Mouse (Mus musculus): ENCODE results near the gene Slc18a3. TPM values are rescaled to one million over a fixed set of nuclear protein-coding genes. Genes with fewer than 3 reads are reported as not detected.
A peak's percentile ranks its signal among the peaks of the same experiment; 100 is the strongest.

Gene Slc18a3
- 30.0 and 33.1 TPM in 2 replicates for polyA plus RNA-seq (2016; fragmentation: Nextera tagmentation; extraction: Ambion mirVana)

GRCm38 (mm10) chr14:32464601-32465505 is at the start of gene Slc18a3:
Gene Slc18a3 (minus strand): TSS chr14:32464850.
- H3K27ac ChIP-seq: no peak within 1 kb of the TSS
- H3K4me1 ChIP-seq: peaks cover 22% of the 10 kb centered on the region
- peak within 1 kb of the TSS; percentile 43; the same call in 1 of the 2 replicates for H3K9ac ChIP-seq
- no peaks in the 10 kb centered on the region for H3K36me3 ChIP-seq
- H3K9me3 ChIP-seq: no peaks in the 10 kb centered on the region
- peak; percentile 27; the same call in 1 of the 2 replicates for ATAC-seq (ENCODE audit: low FRiP score, low read depth)
- H3K4me3 ChIP-seq: peak within 1 kb of the TSS; percentile 23
- WGBS: under 1% methylated on average over 68 of the region's 70 CpGs
- H3K27me3 ChIP-seq (replicated peaks): peaks cover 86% of the 10 kb centered on the region
- H3K4me2 ChIP-seq (replicated peaks): peak within 1 kb of the TSS; percentile 53

DNA sequence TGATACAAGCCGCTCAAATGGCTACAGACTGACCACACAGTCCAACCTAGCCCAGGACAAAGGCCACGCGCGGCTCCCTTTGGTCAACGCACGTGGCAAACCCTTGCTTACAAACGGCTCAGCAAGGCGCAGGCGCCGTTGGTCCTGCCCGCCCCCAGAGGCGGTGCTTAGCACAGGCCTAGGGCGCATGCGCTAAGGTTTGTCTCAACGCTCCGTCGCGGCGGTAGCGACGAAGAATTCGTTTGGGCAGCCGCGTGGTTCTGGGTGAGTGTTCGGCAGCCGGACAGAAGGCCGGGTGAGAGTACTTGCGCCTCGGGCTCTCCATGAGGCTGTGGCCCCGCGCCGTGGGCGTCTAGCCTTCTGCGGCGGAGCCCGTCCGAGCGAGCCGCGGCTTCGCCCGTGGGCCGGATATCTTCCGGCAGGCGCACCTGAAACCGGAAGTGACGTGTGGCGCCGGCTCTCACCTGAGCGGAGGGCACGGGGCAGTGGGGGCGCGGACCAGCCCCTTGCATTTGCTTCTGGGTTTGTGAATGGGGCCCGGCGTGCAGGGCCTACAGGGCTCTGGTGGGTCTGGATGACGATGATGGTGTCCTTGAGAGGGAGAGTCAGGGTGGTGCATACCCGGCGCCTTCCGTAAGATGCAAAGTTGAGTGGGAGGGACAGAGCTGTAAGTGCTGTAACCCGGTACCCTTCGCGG is 48.8 kb upstream of the Slc18a3 start, which contains the start of gene Ercc6:
Gene Ercc6, plus strand, starts transcription at position 186 of the 697 bp plus-strand sequence.
- Histone ChIP-seq H3K9ac (peak within 1 kb of the TSS; percentile 64), H3K4me1 (0 out of 2 replicates have a peak, but pooled peaks cover 4% of the 10 kb centered on the region), H3K9me3 (no peaks in the 10 kb centered on the region), H3K27ac (peak within 1 kb of the TSS; percentile 28; the same call in 1 of the 2 replicates), H3K27me3 (replicated peaks) (no peaks in the 10 kb centered on the region), H3K4me2 (replicated peaks) (peak within 1 kb of the TSS; percentile 84), H3K4me3 (peak within 1 kb of the TSS; percentile 68), H3K36me3 (peaks cover 17% of the 10 kb centered on the region)
- WGBS: under 1% methylated on average over 62 of the region's 62 CpGs
- ATAC-seq (ENCODE audit: low FRiP score, low read depth): peak; percentile 97

DNA sequence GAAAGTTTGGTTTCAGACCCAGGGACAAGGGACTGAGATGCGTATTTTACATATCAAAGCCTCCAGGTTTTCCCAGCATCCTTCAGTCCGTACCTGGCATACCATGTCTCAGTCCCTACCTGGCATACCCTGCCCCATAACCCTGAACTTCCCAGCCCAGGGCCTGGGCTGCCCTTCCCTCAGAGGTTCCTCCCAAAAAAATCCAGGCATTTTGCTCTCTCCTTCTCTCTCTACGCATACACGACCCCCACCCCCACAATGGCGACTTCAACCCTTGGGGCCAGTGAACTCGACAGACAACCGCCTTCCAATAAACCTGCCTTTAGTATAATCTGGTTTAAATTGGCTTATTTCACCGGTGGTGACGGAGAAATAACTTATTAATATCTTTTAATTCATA is 48.3 kb upstream of the Slc18a3 start:
- no peak overlapping the region; the same call in 1 of the 2 replicates for H3K9ac ChIP-seq
- H3K27ac ChIP-seq: no peak overlapping the region
- ATAC-seq (ENCODE audit: low FRiP score, low read depth): peak; percentile 54
- H3K4me1 ChIP-seq: 0 out of 2 replicates have a peak, but pooled peaks cover 4% of the 10 kb centered on the region
- peak overlapping the region; percentile 84 for H3K4me2 ChIP-seq (replicated peaks)
- H3K4me3 ChIP-seq: peak overlapping the region; percentile 68
- WGBS: 49% methylated on average over 9 of the region's 9 CpGs
- no peaks in the 10 kb centered on the region for H3K9me3 ChIP-seq
- peaks cover 14% of the 10 kb centered on the region for H3K36me3 ChIP-seq
- H3K27me3 ChIP-seq (replicated peaks): no peaks in the 10 kb centered on the region

DNA sequence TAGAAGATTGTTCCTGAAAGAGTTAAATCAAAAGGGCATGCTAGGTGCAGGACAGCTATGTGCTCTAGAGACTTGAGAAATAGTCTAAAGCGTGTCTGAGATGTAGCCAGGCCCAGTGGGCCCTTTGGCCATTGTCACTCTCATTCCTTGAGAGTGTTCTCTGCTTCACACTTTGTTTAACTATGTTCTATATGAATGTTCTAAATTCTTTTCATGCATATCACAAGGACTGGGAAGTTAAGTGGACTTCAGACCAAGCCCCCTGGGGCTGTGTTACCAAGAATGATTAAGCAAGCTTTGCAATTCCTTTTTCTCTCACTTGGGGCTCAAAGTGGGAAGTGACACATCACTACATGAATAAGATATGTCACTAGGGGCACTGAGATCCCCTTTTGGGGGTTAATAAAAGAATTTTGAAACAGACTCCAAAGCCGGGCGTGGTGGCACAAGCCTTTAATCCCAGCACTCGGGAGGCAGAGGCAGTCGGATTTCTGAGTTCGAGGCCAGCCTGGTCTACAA is 44.9 kb upstream of the Slc18a3 start:
- H3K9ac ChIP-seq: no peak overlapping the region
- no peak overlapping the region for H3K4me3 ChIP-seq
- ATAC-seq (ENCODE audit: low FRiP score, low read depth): no peak
- no peaks in the 10 kb centered on the region for H3K9me3 ChIP-seq
- 0 out of 2 replicates have a peak, but pooled peaks cover 4% of the 10 kb centered on the region for H3K4me1 ChIP-seq
- H3K4me2 ChIP-seq (replicated peaks): no peak overlapping the region
- H3K27ac ChIP-seq: no peak overlapping the region
- WGBS: 91% methylated on average over 6 of the region's 6 CpGs
- H3K36me3 ChIP-seq: no peaks in the 10 kb centered on the region
- H3K27me3 ChIP-seq (replicated peaks): no peaks in the 10 kb centered on the region

GRCm38 (mm10) chr14:32508105-32508835 is 43.6 kb upstream of the Slc18a3 start:
- H3K9me3 ChIP-seq: no peaks in the 10 kb centered on the region
- no peak overlapping the region for H3K4me3 ChIP-seq
- no peaks in the 10 kb centered on the region for H3K36me3 ChIP-seq
- H3K27ac ChIP-seq: no peak overlapping the region
- 77% methylated on average over 10 of the region's 10 CpGs for WGBS
- ATAC-seq (ENCODE audit: low FRiP score, low read depth): no peak
- no peaks in the 10 kb centered on the region for H3K4me1 ChIP-seq
- H3K4me2 ChIP-seq (replicated peaks): no peak overlapping the region
- H3K27me3 ChIP-seq (replicated peaks): no peaks in the 10 kb centered on the region
- H3K9ac ChIP-seq: no peak overlapping the region

DNA sequence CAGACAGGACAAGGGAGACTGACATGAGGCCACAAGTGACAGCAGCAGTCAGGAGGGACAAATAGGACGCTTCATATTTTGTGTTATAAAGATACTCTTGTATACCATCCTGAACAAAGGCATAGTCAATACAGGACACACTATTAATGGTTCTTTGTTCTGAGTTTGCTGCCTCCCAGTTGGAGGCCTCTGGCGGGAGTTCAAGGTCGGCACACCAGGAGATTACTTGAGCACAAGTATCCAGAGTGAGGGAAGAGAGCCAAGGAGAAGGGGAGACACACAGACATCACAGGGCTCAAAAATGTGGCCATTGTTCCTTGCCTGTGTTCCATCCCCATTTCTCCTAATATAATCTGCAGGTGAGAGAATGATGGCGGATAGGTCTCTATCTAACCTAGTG is 42.6 kb upstream of the Slc18a3 start:
- Histone ChIP-seq H3K9ac (no peak overlapping the region), H3K27ac (no peak overlapping the region), H3K4me3 (no peak overlapping the region), H3K27me3 (replicated peaks) (no peaks in the 10 kb centered on the region), H3K4me2 (replicated peaks) (no peak overlapping the region), H3K36me3 (no peaks in the 10 kb centered on the region), H3K9me3 (no peaks in the 10 kb centered on the region), H3K4me1 (no peaks in the 10 kb centered on the region)
- ATAC-seq (ENCODE audit: low FRiP score, low read depth): no peak
- WGBS: 79% methylated on average over 4 of the region's 4 CpGs

DNA sequence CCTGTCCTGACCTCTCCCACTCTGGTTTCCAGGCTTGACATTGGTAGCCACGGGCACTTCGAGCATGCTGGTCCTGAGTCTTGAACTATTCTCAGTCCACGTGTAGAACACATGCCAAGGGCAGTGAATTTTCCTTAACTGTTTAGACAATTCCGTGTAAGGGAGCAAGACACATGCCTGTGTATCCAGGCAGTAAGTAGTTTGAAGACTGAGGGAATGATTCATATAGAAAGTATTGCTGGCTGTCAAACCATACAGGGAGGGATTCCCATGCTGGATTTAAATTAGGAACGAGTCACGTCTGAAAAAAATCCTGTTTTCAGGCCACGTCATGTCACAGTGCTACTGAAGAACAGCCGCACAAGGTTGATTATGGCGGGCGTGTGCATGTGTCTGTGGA is 41.7 kb upstream of the Slc18a3 start:
- H3K9me3 ChIP-seq: no peaks in the 10 kb centered on the region
- no peak overlapping the region for H3K4me3 ChIP-seq
- no peaks in the 10 kb centered on the region for H3K4me1 ChIP-seq
- H3K4me2 ChIP-seq (replicated peaks): no peak overlapping the region
- ATAC-seq (ENCODE audit: low FRiP score, low read depth): no peak
- H3K27me3 ChIP-seq (replicated peaks): no peaks in the 10 kb centered on the region
- no peak overlapping the region for H3K27ac ChIP-seq
- 90% methylated on average over 10 of the region's 10 CpGs for WGBS
- no peak overlapping the region for H3K9ac ChIP-seq
- no peaks in the 10 kb centered on the region for H3K36me3 ChIP-seq

GRCm38 (mm10) chr14:32503897-32504296 is 39.2 kb upstream of the Slc18a3 start:
- H3K9ac ChIP-seq: no peak overlapping the region
- ATAC-seq (ENCODE audit: low FRiP score, low read depth): no peak
- H3K27ac ChIP-seq: no peak overlapping the region
- WGBS: 97% methylated on average over 1 of the region's 1 CpGs
- H3K4me1 ChIP-seq: no peaks in the 10 kb centered on the region
- H3K4me3 ChIP-seq: no peak overlapping the region
- no peaks in the 10 kb centered on the region for H3K27me3 ChIP-seq (replicated peaks)
- no peaks in the 10 kb centered on the region for H3K9me3 ChIP-seq
- no peak overlapping the region for H3K4me2 ChIP-seq (replicated peaks)
- H3K36me3 ChIP-seq: no peaks in the 10 kb centered on the region

DNA sequence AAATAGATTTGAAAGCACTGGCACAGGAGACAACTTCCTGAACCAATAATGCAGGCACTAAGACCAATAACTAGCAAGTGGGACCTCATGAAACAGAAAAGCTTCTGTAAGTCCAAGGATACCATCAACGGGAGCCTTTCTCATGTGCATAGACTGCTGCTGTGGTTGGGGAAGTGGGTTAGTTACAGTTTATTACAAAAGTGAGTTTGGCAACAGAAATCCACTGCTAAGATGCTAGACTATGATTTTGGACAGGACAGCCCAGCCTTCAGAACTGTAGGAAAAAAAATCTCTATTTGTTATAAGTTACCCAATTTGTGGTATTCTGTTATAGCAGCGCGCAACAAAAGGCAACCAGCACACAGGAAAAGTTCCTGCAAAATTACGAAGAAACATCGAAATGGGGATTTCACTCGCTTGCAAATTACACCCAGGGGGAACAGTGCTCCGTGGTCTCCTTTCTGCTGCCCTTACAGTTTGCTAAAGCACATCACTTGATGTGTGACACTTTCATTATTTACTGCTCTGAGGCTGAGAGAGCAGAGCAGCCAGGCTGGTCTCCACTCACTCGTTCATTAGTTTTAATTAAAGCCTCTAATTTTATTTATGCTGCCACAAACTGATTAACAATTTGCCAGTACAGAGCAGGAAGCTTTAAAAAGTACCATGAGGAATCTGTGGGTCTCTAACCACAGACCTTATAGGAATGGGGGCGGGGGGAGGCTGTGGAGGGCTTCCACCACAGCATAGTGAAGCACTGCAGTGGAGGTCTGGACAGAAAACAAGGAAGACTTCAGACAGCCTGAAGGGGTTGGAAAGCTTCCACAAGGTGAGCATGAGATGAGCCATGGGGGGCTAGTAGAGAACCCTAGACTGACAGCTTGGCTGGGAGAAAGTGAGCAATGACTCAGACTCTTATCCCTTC is 38.4 kb upstream of the Slc18a3 start:
- 77% methylated on average over 9 of the region's 9 CpGs for WGBS
- H3K4me1 ChIP-seq: no peaks in the 10 kb centered on the region

GRCm38 (mm10) chr14:32501303-32501702 is 36.7 kb upstream of the Slc18a3 start:
- WGBS: 73% methylated on average over 2 of the region's 2 CpGs
- Histone ChIP-seq H3K4me2 (replicated peaks) (no peak overlapping the region), H3K4me1 (no peaks in the 10 kb centered on the region), H3K9ac (no peak overlapping the region), H3K4me3 (no peak overlapping the region), H3K27ac (no peak overlapping the region), H3K27me3 (replicated peaks) (no peaks in the 10 kb centered on the region), H3K9me3 (no peaks in the 10 kb centered on the region), H3K36me3 (no peaks in the 10 kb centered on the region)
- ATAC-seq (ENCODE audit: low FRiP score, low read depth): no peak

More for the DNA sequence above, 38.4 kb upstream of the Slc18a3 start:
- H3K9ac ChIP-seq: no peak overlapping the region
- no peak for ATAC-seq (ENCODE audit: low FRiP score, low read depth)
- no peak overlapping the region for H3K27ac ChIP-seq
- no peaks in the 10 kb centered on the region for H3K9me3 ChIP-seq
- no peaks in the 10 kb centered on the region for H3K36me3 ChIP-seq
- no peaks in the 10 kb centered on the region for H3K27me3 ChIP-seq (replicated peaks)
- no peak overlapping the region for H3K4me3 ChIP-seq
- H3K4me2 ChIP-seq (replicated peaks): no peak overlapping the region
